Mouse (Mus musculus) heart, embryonic 14.5 days (tissue): ENCODE data around the gene D630003M21Rik. TPM values are rescaled to one million over a fixed set of nuclear protein-coding genes. Genes with fewer than 3 reads are reported as not detected.
A peak's percentile ranks its signal among the peaks of the same experiment; 100 is the strongest.

Experiments used
- ATAC-seq: fragments of 200-750 bp; cut with Nextera tagmentation; 2 replicates; pipeline ENCODE4 v1.8.0; 2017; ENCODE audit warnings: low read depth, moderate TSS enrichment; ENCODE audit not compliant: insufficient number of reproducible peaks, insufficient read depth, low FRiP score
- H3K27ac ChIP-seq, 2 experiments: fragments of 200-500 bp in 1 of 2; fragments of 300-500 bp in 1 of 2; sonication (generic) in 1 of 2; replicated peaks in 1 of 2; 2 replicates each; pipeline ENCODE4 v1.5.1; 2012 to 2014; ENCODE audit warnings: low read depth in 2 of 2, low read length in 2 of 2, control low read depth in 1 of 2, mild to moderate bottlenecking in 1 of 2, mixed read lengths in 1 of 2; ENCODE audit not compliant: control insufficient read depth in 1 of 2, insufficient read depth in 1 of 2
- H3K27me3 ChIP-seq: fragments of 300-500 bp; sonication (generic); 2 replicates; pipeline ENCODE4 v1.6.1; 2014; ENCODE audit warnings: mild to moderate bottlenecking, low read length, control low read depth; ENCODE audit not compliant: control insufficient read depth, insufficient read depth
- H3K36me3 ChIP-seq: fragments of 300-500 bp; sonication (generic); 2 replicates; pipeline ENCODE4 v1.6.1; 2014; ENCODE audit warnings: mild to moderate bottlenecking, control low read depth, low read length, mixed read lengths; ENCODE audit not compliant: control insufficient read depth, insufficient read depth
- H3K4me1 ChIP-seq, 2 experiments: fragments of 200-500 bp in 1 of 2; fragments of 300-500 bp in 1 of 2; sonication (generic) in 1 of 2; 2 replicates each; pipeline ENCODE4 v1.6.1; 2012 to 2014; ENCODE audit warnings: low read length in 2 of 2, control low read depth in 1 of 2, mixed read lengths in 1 of 2; ENCODE audit not compliant: control insufficient read depth in 2 of 2, insufficient read depth in 2 of 2
- H3K4me2 ChIP-seq: fragments of 300-500 bp; sonication (generic); 2 replicates; pipeline ENCODE4 v1.6.1; 2014; ENCODE audit warnings: mild to moderate bottlenecking, low read length
- H3K4me3 ChIP-seq, 2 experiments: fragments of 200-500 bp in 1 of 2; fragments of 300-500 bp in 1 of 2; sonication (generic) in 1 of 2; 2 replicates each; pipeline ENCODE4 v1.5.1; 2012 to 2014; ENCODE audit warnings: low read length in 2 of 2, mild to moderate bottlenecking in 2 of 2, control low read depth in 1 of 2, low read depth in 1 of 2, moderate library complexity in 1 of 2; ENCODE audit not compliant: control insufficient read depth in 1 of 2, insufficient read depth in 1 of 2
- H3K9ac ChIP-seq: fragments of 300-500 bp; sonication (generic); 2 replicates; pipeline ENCODE4 v1.6.1; 2014; ENCODE audit warnings: mild to moderate bottlenecking, low read length
- H3K9me3 ChIP-seq: fragments of 300-500 bp; sonication (generic); 2 replicates; pipeline ENCODE4 v1.6.1; 2016; ENCODE audit warnings: low read length, control low read depth; ENCODE audit not compliant: control insufficient read depth
- WGBS: fragments of 180-500 bp; shearing (Covaris S2); extraction: QIAGEN DNeasy Blood & Tissue Kit; methylation state at CpG from one replicate; pipeline ENCODE4 v1.1.7; 2014; 5-methylcytosine and 5-hydroxymethylcytosine counted together
- polyA plus RNA-seq: library from polyadenylated mRNA; unstranded; fragments of >200 nt; fragmentation: Nextera tagmentation; extraction: Ambion mirVana; gene quantifications from 2 replicates; pipeline ENCODE4 v1.2.1, GENCODE M21; 2014

The D630003M21Rik gene
- polyA plus RNA-seq, 1 experiment from 2014 or later, result 1.3 TPM

GRCm38 (mm10) chr2:158247852-158248251 is 18.8 kb upstream of the D630003M21Rik start:
- Histone ChIP-seq H3K9me3 (no peaks in the 10 kb centered on the region), H3K9ac (no peak overlapping the region), H3K4me3 (no peak overlapping the region), H3K4me1 (peaks cover 12 to 21% of the 10 kb centered on the region in 2 experiments), H3K4me2 (no peak overlapping the region), H3K36me3 (no peaks in the 10 kb centered on the region), H3K27ac (peak overlapping the region in 1 of 2 experiments; percentile 28; a peak in 1 of 4 replicates), H3K27me3 (no peaks in the 10 kb centered on the region)
- 80% methylated on average over 6 of the region's 6 CpGs for WGBS
- no peak for ATAC-seq

- Histone ChIP-seq H3K4me1 (peaks cover 6 to 7% of the 10 kb centered on the region in 2 experiments), H3K4me3 (no peak overlapping the region), H3K4me2 (no peak overlapping the region), H3K9me3 (no peaks in the 10 kb centered on the region), H3K36me3 (no peaks in the 10 kb centered on the region), H3K9ac (no peak overlapping the region), H3K27me3 (0 out of 2 replicates have a peak, but pooled peaks cover 2% of the 10 kb centered on the region), H3K27ac (no peak overlapping the region)
- no peak for ATAC-seq
- WGBS, result 63% methylated on average over 4 of the region's 4 CpGs
These were observed 16.2 kb upstream of the D630003M21Rik start for GRCm38 (mm10) chr2:158245072-158245817.

DNA sequence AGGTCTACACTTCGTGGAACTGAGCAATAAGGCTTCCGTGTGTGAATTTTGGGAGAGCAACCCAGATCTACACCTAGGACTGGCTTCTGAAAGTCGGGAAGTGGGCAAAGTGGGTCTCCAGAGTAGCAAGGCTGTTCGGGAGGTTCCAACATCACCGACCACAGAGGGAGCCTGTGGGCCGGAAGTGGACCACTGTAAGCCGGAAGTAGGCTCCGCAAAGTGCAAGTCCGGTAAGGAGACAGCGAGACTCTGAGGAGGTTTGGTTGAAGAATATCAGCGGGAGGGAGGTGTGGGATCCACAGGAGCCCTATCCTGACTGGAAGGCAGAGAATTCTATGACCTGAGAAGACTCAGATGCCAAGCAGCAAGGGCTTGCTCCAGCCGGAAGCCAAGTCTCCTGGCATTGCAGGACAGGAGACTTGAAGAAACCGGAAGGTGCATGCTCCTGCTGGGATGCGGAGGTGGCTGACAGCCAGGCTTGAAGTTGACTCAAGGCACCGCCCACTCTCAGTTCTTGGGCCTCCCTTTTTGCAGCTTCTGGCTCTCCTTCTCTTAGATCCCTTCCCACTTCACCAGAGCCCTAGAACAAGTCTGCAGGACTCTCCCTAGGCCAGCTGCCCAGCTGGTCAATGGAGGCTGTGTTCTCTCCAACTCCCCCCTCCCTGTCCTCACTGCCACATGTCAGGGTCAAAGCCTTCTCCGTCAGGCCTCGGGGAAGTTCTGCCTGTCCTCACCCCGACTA is 14.3 kb upstream of the D630003M21Rik start:
- no peak overlapping the region for H3K9ac ChIP-seq
- peaks cover 4% of the 10 kb centered on the region in 2 experiments; a peak in 2 of 4 replicates for H3K4me1 ChIP-seq
- WGBS, result 70% methylated on average over 18 of the region's 18 CpGs
- H3K36me3 ChIP-seq, result no peaks in the 10 kb centered on the region
- no peak for ATAC-seq
- H3K4me3 ChIP-seq, result no peak overlapping the region
- no peak overlapping the region for H3K27ac ChIP-seq
- H3K4me2 ChIP-seq, result no peak overlapping the region
- H3K9me3 ChIP-seq, result no peaks in the 10 kb centered on the region
- H3K27me3 ChIP-seq, result 0 out of 2 replicates have a peak, but pooled peaks cover 2% of the 10 kb centered on the region

DNA sequence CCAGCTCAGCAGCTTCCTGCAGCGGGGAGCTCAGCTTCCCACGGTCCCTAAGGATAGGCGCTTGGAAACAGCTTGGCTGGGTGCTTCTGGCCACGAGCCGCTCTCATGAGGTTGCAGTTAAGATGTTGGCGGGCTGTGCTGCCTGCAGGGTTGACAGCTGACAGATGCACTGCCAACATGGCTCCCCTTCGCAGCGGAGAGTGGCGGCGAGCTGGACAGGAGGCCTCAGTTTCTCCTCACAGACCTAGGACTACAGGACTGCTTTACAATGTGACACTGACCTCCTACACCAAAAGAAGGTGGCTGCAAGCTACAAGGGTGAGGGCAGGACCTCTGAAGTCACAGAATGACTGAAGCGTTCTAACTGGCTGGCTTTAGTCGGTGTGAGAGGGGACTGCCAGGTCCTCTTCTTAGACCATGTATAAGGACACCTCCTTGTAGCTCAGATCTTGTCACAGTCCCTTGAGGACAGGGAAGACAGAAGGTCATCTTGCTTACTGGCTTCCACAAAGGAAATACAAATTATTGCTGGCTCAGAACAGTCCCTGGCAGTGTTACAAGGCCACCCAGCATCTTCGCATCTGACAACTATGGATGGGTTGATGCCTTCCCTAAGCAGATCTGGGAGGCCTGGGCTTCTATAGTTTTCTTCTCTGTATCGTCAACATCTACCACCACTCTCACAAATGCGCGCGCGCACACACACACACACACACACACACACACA is 13.3 kb upstream of the D630003M21Rik start:
- H3K36me3 ChIP-seq, result no peaks in the 10 kb centered on the region
- 0 out of 2 replicates have a peak, but pooled peaks cover 2% of the 10 kb centered on the region for H3K27me3 ChIP-seq
- no peak overlapping the region for H3K27ac ChIP-seq
- peaks cover 0 to 4% of the 10 kb centered on the region in 2 experiments; a peak in 1 of 4 replicates for H3K4me1 ChIP-seq
- H3K9ac ChIP-seq, result no peak overlapping the region
- ATAC-seq, result no peak
- WGBS, result 78% methylated on average over 18 of the region's 18 CpGs
- H3K9me3 ChIP-seq, result no peaks in the 10 kb centered on the region
- H3K4me2 ChIP-seq, result no peak overlapping the region
- no peak overlapping the region for H3K4me3 ChIP-seq

- H3K9me3 ChIP-seq, result no peaks in the 10 kb centered on the region
- H3K27me3 ChIP-seq, result 0 out of 2 replicates have a peak, but pooled peaks cover 2% of the 10 kb centered on the region
- H3K9ac ChIP-seq, result no peak overlapping the region
- WGBS, result 69% methylated on average over 5 of the region's 5 CpGs
- H3K4me3 ChIP-seq, result no peak overlapping the region
- no peak for ATAC-seq
- no peak overlapping the region for H3K27ac ChIP-seq
- no peaks in the 10 kb centered on the region for H3K36me3 ChIP-seq
- H3K4me1 ChIP-seq, result peaks cover 0 to 4% of the 10 kb centered on the region in 2 experiments; a peak in 1 of 4 replicates
- no peak overlapping the region for H3K4me2 ChIP-seq
These were observed 12.2 kb upstream of the D630003M21Rik start for GRCm38 (mm10) chr2:158241126-158241738.

DNA sequence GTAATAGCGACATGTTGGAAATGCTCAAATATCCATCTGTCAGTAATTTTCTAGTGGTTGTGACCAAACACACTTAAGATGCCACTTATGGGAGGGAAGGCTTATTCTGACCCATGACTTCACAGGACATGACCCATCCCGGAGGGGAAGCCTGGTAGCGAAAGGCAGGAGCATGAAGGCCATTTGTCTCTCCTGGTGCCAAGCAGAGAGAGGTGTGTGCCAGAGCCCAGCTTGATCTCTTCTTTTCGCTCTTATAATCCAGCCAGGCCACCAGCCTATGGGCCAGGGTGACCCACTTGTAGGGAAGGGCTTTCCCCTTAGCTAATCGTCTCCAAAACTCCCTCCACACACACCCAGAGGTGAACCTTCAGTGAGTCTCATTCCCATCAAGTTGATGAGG is 9.1 kb upstream of the D630003M21Rik start:
- Histone ChIP-seq H3K27ac (no peak overlapping the region), H3K9ac (no peak overlapping the region), H3K4me3 (no peak overlapping the region), H3K9me3 (no peaks in the 10 kb centered on the region), H3K4me1 (no peaks in the 10 kb centered on the region), H3K36me3 (no peaks in the 10 kb centered on the region), H3K4me2 (no peak overlapping the region), H3K27me3 (0 out of 2 replicates have a peak, but pooled peaks cover 2% of the 10 kb centered on the region)
- WGBS, result 81% methylated on average over 5 of the region's 5 CpGs
- no peak for ATAC-seq

DNA sequence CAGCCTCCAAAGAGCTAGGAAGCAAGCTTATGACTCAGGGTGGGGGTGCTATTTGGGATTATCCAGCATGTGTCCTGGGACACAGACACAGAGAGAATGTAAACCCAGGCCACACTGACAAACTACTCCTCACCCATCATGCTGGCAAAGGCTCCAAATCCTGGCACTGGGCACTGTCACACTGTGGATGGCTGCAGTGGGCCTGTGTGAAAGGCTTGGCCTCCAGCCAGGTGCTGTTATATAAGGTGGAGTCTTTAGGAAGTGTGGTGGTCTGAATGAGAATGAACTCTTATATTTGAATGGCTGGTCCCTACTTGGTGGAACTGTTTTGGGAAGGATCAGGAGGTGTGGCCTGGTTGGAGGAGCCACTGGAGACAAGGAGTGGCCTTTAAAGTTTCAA is 7.7 kb upstream of the D630003M21Rik start:
- ATAC-seq, result no peak
- Histone ChIP-seq H3K36me3 (no peaks in the 10 kb centered on the region), H3K4me3 (no peak overlapping the region), H3K27ac (no peak overlapping the region), H3K27me3 (0 out of 2 replicates have a peak, but pooled peaks cover 2% of the 10 kb centered on the region), H3K4me1 (no peaks in the 10 kb centered on the region), H3K9me3 (no peaks in the 10 kb centered on the region), H3K9ac (no peak overlapping the region), H3K4me2 (no peak overlapping the region)
